Mouse (Mus musculus) CH12.LX (cell line): Measurements from ENCODE around the gene Tmem108.

Experiments used
- CTCF ChIP-seq, 2 experiments: IDR thresholded peaks in 1 of 2; conservative IDR thresholded peaks in 1 of 2; 2 replicates each; pipeline ENCODE4 v1.5.1; 2011 to 2012; ENCODE audit warnings: low read depth in 2 of 2, low read length in 2 of 2, improper control_type of control experiment in 1 of 2, inconsistent platforms in 1 of 2, mild to moderate bottlenecking in 1 of 2, moderate library complexity in 1 of 2
- EP300 ChIP-seq: IDR thresholded peaks from 2 replicates; pipeline ENCODE4 v1.6.1; 2011; ENCODE audit warnings: low read length, improper control_type of control experiment
- HCFC1 ChIP-seq: IDR thresholded peaks from 2 replicates; pipeline ENCODE4 v1.6.1; 2012; ENCODE audit warnings: low read depth, mild to moderate bottlenecking, inconsistent platforms, low read length, improper control_type of control experiment
- MAX ChIP-seq: IDR thresholded peaks from 2 replicates; pipeline ENCODE4 v1.6.1; 2011; ENCODE audit warnings: low read length, improper control_type of control experiment
- MAZ ChIP-seq: IDR thresholded peaks from 2 replicates; pipeline ENCODE4 v1.6.1; 2012; ENCODE audit warnings: low read depth, mild to moderate bottlenecking, inconsistent platforms, low read length, improper control_type of control experiment, moderate library complexity
- POLR2AphosphoS2 ChIP-seq: IDR thresholded peaks from 2 replicates; pipeline ENCODE4 v1.6.1; 2011; ENCODE audit warnings: low read depth, low read length, improper control_type of control experiment
- SMC3 ChIP-seq: IDR thresholded peaks from 2 replicates; pipeline ENCODE4 v1.6.1; 2011; ENCODE audit warnings: low read depth, low read length, improper control_type of control experiment
- TCF12 ChIP-seq: IDR thresholded peaks from 2 replicates; pipeline ENCODE4 v1.6.1; 2014; ENCODE audit warnings: low read depth, mild to moderate bottlenecking, inconsistent platforms, low read length, improper control_type of control experiment
- USF1 ChIP-seq: IDR thresholded peaks from 2 replicates; pipeline ENCODE4 v1.6.1; 2014; ENCODE audit warnings: low read depth, mild to moderate bottlenecking, inconsistent platforms, low read length, improper control_type of control experiment

GRCm38 (mm10) chr9:103494346-103495020 lies 267.2 kb downstream of the Tmem108 start:
- TF ChIP-seq HCFC1 (no peak), SMC3 (peak; percentile 78), CTCF (conservative IDR thresholded peaks at IDR 0.05 in 1 of 2, IDR thresholded peaks at IDR 0.05 in 1 of 2; ENCODE audit: low read depth in 2 of 2, low read length in 2 of 2) (peak; percentile 28 to 91; a peak in 3 of 4 replicates), POLR2AphosphoS2 (no peak), MAX (peak; percentile 68), MAZ (no peak), USF1 (no peak), TCF12 (no peak), EP300 (no peak)
